Mouse (Mus musculus) myocyte (in vitro differentiated cells): Measurements from ENCODE around the gene 1700042G07Rik.

Source experiments
- POLR2AphosphoS2 ChIP-seq: IDR thresholded peaks from one replicate; pipeline ENCODE4 v1.6.1; 2011; ENCODE audit warnings: low read depth, control low read depth; ENCODE audit not compliant: insufficient read length
- SRF ChIP-seq: IDR thresholded peaks from one replicate; pipeline ENCODE4 v1.6.1; 2011; ENCODE audit warnings: low read depth; ENCODE audit not compliant: control insufficient read depth, insufficient read length

DNA sequence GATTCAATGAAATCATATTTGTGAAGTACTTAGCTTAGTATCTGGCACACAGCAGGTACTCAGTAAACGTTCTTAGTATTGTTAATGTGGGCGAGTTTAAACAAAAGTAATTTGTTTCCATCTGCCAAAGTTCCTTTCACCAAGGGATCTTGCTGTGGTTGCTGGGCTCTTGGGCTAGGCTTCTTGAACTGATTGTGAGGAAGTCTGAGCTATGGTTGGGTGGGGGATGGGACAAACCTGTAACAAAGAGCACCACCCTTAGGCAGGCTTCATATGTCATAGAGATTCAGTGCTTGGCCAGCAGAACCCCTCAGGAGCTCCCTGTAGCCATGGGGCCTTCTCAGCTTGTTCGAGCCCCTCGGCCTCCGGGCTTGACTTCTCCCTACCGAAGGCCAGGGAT is at the start of gene 1700042G07Rik, which contains the start of gene Gm49337:
- TF ChIP-seq SRF, result no peak
- TF ChIP-seq POLR2AphosphoS2, result no peak
